In genomic region chr10:75954381-75954811, GRCm38 (mm10) we compare ENCODE assay signal across 8 mouse cellular contexts. TPM values are rescaled to one million over a fixed set of nuclear protein-coding genes. Genes with fewer than 3 reads are reported as not detected.
DNase-seq lines count a peak whose midpoint lies in the region; ATAC-seq lines count a peak whose summit lies in the region.

Gene Gm5134 (plus strand): TSS chr10:75954514.

- no peaks in the 10 kb centered on the region; the same call in 1 of the 2 replicates for H3K27me3 ChIP-seq in intestine, embryonic 16.5 days (replicated peaks; ENCODE audit: control insufficient read depth, insufficient read depth, low read length)

- WGBS in intestine, embryonic 16.5 days, result 23% methylated on average over 20 of the region's 20 CpGs

- H3K9me3 ChIP-seq in intestine, embryonic 16.5 days (ENCODE audit: control insufficient read depth, low read length), result no peaks in the 10 kb centered on the region

- H3K9ac ChIP-seq in intestine, embryonic 16.5 days (ENCODE audit: low read depth, low read length), result peak within 1 kb of the TSS; percentile 36; the same call in 1 of the 2 replicates

- no peaks in the 10 kb centered on the region for H3K36me3 ChIP-seq in intestine, embryonic 16.5 days (ENCODE audit: control insufficient read depth, insufficient read depth, low read length)

- peak within 1 kb of the TSS; percentile 26 for H3K4me2 ChIP-seq in intestine, embryonic 16.5 days (ENCODE audit: low read depth, low read length)

- peak; percentile 36 for DNase-seq in embryo, embryonic 11 days
- DNase-seq in embryo, embryonic 10.5 days (ENCODE audit: low spot score), result no peak
- no peak for DNase-seq in gastrocnemius, postnatal 25 days
- DNase-seq in layer of hippocampus, adult 8-10 months (ENCODE audit: low spot score in 2 of 2), result no peak
- DNase-seq in lung, postnatal 25 days (ENCODE audit: low spot score), result no peak

- peak within 1 kb of the TSS; percentile 23; the same call in 1 of the 2 replicates for H3K4me3 ChIP-seq in intestine, embryonic 16.5 days (ENCODE audit: low read length)

- no peak within 1 kb of the TSS for H3K27ac ChIP-seq in intestine, embryonic 16.5 days (ENCODE audit: low read length)

- ATAC-seq in common myeloid progenitor, adult 5-6 weeks (replicated peaks; ENCODE audit: low read depth, poor library complexity, severe bottlenecking), result peak; percentile 67
- no peak for ATAC-seq in intestine, embryonic 16.5 days
- peak; percentile 41; the same call in 1 of the 2 replicates for ATAC-seq in monocyte, adult 5-6 weeks (replicated peaks; ENCODE audit: insufficient number of reproducible peaks, low FRiP score, low TSS enrichment, poor library complexity, severe bottlenecking)

- H3K4me1 ChIP-seq in intestine, embryonic 16.5 days (ENCODE audit: control insufficient read depth, insufficient read depth, low read length), result peaks cover 11% of the 10 kb centered on the region

RNA-seq across cellular contexts. Expression of gene Gm5134, which starts in this region (rescaled TPM):
- total RNA-seq in common myeloid progenitor, adult 5-6 weeks (2017), result 0.46 TPM in 1 of 2 replicates, not detected in the other
- polyA plus RNA-seq in intestine, embryonic 16.5 days (2015; fragmentation: Nextera tagmentation; extraction: Ambion mirVana), result not detected in 2 replicates
- 0.10 to 0.53 TPM in 2 of 3 replicates, not detected in the other for total RNA-seq in monocyte, adult 5-6 weeks (2017)
- not detected for total RNA-seq in gastrocnemius, postnatal 25 days (2021)
- total RNA-seq in layer of hippocampus, adult 8-10 months (2022), result under 1 TPM in 2 of 4 experiments, not detected in 2; 0.17 to 0.20 TPM

Comparison
In these comparisons a context has a peak if more than half of its experiments do, and no peak if none do; other contexts are left out.
1. Peak in ATAC-seq in common myeloid progenitor, adult 5-6 weeks; RNA of the gene not detected or under 1 TPM.
2. Peak in ATAC-seq in monocyte, adult 5-6 weeks; RNA of the gene not detected or under 1 TPM.